Mouse (Mus musculus) E14TG2a.4 (cell line): Measurements from ENCODE around the gene Dusp3.

Experiments
- CTCF ChIP-seq: conservative IDR thresholded peaks from 2 replicates; pipeline ENCODE4 v1.5.1; 2014; ENCODE audit warnings: low read length
- NANOG ChIP-seq: IDR thresholded peaks from 2 replicates; pipeline ENCODE4 v1.6.1; 2014; ENCODE audit warnings: borderline replicate concordance, low read length, mixed read lengths
- POU5F1 ChIP-seq: IDR thresholded peaks from 2 replicates; pipeline ENCODE4 v1.6.1; 2014; ENCODE audit warnings: low read length, borderline replicate concordance

DNA sequence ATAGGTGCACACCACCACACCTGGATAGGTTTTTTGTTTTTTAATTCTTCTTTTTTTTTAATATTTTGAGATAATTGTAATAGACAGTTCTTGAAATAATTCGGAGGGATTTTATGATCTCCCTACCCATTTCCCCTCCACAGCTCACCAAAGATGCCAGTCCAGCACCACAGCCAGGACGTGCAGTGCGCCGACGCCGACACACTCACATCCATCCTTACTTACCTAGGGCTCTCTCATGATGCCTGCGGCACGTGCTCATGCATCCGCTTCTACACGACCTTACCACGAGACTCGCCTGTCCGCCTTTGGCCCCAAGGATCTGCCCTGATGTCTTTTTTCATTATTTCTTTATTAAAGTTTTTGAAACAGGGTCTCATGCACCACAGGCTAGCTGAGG is 17.0 kb downstream of the Dusp3 start:
- TF ChIP-seq CTCF (no peak), POU5F1 (no peak), NANOG (no peak)
